Mouse (Mus musculus) forebrain, postnatal 0 days (tissue): ENCODE measurements at regions not wholly inside any gene's neighbourhood (a gene's known extent, or its start where the extent isn't known, plus 50 kb on each side); places are given as distances from the start of the nearest gene placed in this dataset.

ENCODE experiments used
- ATAC-seq: fragments of 200-750 bp; cut with Nextera tagmentation; 2 replicates; pipeline ENCODE4 v1.8.0; 2017; ENCODE audit warnings: mild to moderate bottlenecking, moderate library complexity
- DNase-seq: peaks from one replicate; pipeline ENCODE4 v3.0.0-alpha.2; 2015
- H3K27ac ChIP-seq: fragments of 300-500 bp; sonication (generic); 2 replicates; pipeline ENCODE4 v1.5.1; 2014; ENCODE audit warnings: low read depth, mild to moderate bottlenecking, antibody characterized with exemption, low read length, moderate library complexity, mixed read lengths
- H3K27me3 ChIP-seq: fragments of 300-500 bp; sonication (generic); 2 replicates; pipeline ENCODE4 v1.6.1; 2014; ENCODE audit warnings: mild to moderate bottlenecking, low read length, mixed read lengths; ENCODE audit not compliant: insufficient read depth
- H3K36me3 ChIP-seq: fragments of 300-500 bp; sonication (generic); 2 replicates; pipeline ENCODE4 v1.6.1; 2014; ENCODE audit warnings: mild to moderate bottlenecking, moderate library complexity; ENCODE audit not compliant: insufficient read depth
- H3K4me1 ChIP-seq: fragments of 300-500 bp; sonication (generic); 2 replicates; pipeline ENCODE4 v1.6.1; 2014; ENCODE audit warnings: antibody characterized with exemption; ENCODE audit not compliant: insufficient read depth
- H3K4me2 ChIP-seq: fragments of 300-500 bp; sonication (generic); 2 replicates; pipeline ENCODE4 v1.6.1; 2014; ENCODE audit warnings: low read depth, mild to moderate bottlenecking, moderate library complexity
- H3K4me3 ChIP-seq: fragments of 300-500 bp; sonication (generic); 2 replicates; pipeline ENCODE4 v1.5.1; 2014; ENCODE audit warnings: low read depth, low read length, mixed read lengths
- H3K9ac ChIP-seq: fragments of 300-500 bp; sonication (generic); 2 replicates; pipeline ENCODE4 v1.6.1; 2014; ENCODE audit warnings: mild to moderate bottlenecking
- H3K9me3 ChIP-seq: fragments of 300-500 bp; sonication (generic); 2 replicates; pipeline ENCODE4 v1.6.1; 2016; ENCODE audit warnings: low read length
- CTCF ChIP-seq: sonication (generic); IDR thresholded peaks from 2 replicates; pipeline ENCODE4 v1.5.1; 2016; ENCODE audit warnings: antibody characterized with exemption, control low read depth, low read depth
- WGBS: fragments of 180-500 bp; shearing (Covaris S2); extraction: QIAGEN DNeasy Blood & Tissue Kit; methylation state at CpG from one replicate; pipeline ENCODE4 v1.1.7; 2014; 5-methylcytosine and 5-hydroxymethylcytosine counted together

- 78% methylated on average over 4 of the region's 4 CpGs for WGBS
- no peak overlapping the region for H3K4me2 ChIP-seq
- H3K9ac ChIP-seq: no peak overlapping the region
- no peak for TF ChIP-seq CTCF
- no peak overlapping the region for H3K4me3 ChIP-seq
- no peaks in the 10 kb centered on the region for H3K9me3 ChIP-seq
- H3K27ac ChIP-seq: no peak overlapping the region
- no peak for DNase-seq
- no peaks in the 10 kb centered on the region for H3K4me1 ChIP-seq
- H3K36me3 ChIP-seq: no peaks in the 10 kb centered on the region
- no peaks in the 10 kb centered on the region for H3K27me3 ChIP-seq
- no peak for ATAC-seq
Observed at GRCm38 (mm10) chr7:95914406-95915080, 256.5 kb upstream of the Tenm4 start.

- H3K4me1 ChIP-seq: no peaks in the 10 kb centered on the region
- H3K27me3 ChIP-seq: no peaks in the 10 kb centered on the region
- H3K4me2 ChIP-seq: no peak overlapping the region
- WGBS: 77% methylated on average over 3 of the region's 3 CpGs
- H3K9ac ChIP-seq: no peak overlapping the region
- no peak overlapping the region for H3K27ac ChIP-seq
- ATAC-seq (no peak), DNase-seq (no peak)
- no peak for TF ChIP-seq CTCF
- H3K4me3 ChIP-seq: no peak overlapping the region
- H3K9me3 ChIP-seq: no peaks in the 10 kb centered on the region
- no peaks in the 10 kb centered on the region for H3K36me3 ChIP-seq
Observed at GRCm38 (mm10) chr7:95919932-95920331, 251.1 kb upstream of the Tenm4 start.

- H3K36me3 ChIP-seq: no peaks in the 10 kb centered on the region
- ATAC-seq: no peak
- no peak overlapping the region for H3K27ac ChIP-seq
- H3K4me3 ChIP-seq: no peak overlapping the region
- no peak for DNase-seq
- no peak for TF ChIP-seq CTCF
- H3K9me3 ChIP-seq: no peaks in the 10 kb centered on the region
- no peak overlapping the region for H3K4me2 ChIP-seq
- no peaks in the 10 kb centered on the region for H3K27me3 ChIP-seq
- 80% methylated on average over 2 of the region's 2 CpGs for WGBS
- no peaks in the 10 kb centered on the region for H3K4me1 ChIP-seq
- no peak overlapping the region for H3K9ac ChIP-seq
Observed at GRCm38 (mm10) chr7:95924805-95925204, 246.2 kb upstream of the Tenm4 start.

GRCm38 (mm10) chr7:95926119-95927039 lies 244.7 kb upstream of the Tenm4 start:
- Histone ChIP-seq H3K4me2 (no peak overlapping the region), H3K9ac (no peak overlapping the region), H3K27me3 (no peaks in the 10 kb centered on the region), H3K36me3 (no peaks in the 10 kb centered on the region), H3K9me3 (no peaks in the 10 kb centered on the region), H3K4me1 (no peaks in the 10 kb centered on the region), H3K4me3 (no peak overlapping the region), H3K27ac (no peak overlapping the region)
- 55% methylated on average over 6 of the region's 6 CpGs for WGBS
- peak; percentile 79 for ATAC-seq
- DNase-seq: peak; percentile 11
- no peak for TF ChIP-seq CTCF

GRCm38 (mm10) chr7:95936599-95936998 lies 234.4 kb upstream of the Tenm4 start:
- no peak overlapping the region for H3K4me2 ChIP-seq
- 77% methylated on average over 5 of the region's 5 CpGs for WGBS
- no peak overlapping the region for H3K4me3 ChIP-seq
- H3K9me3 ChIP-seq: no peaks in the 10 kb centered on the region
- DNase-seq: no peak
- no peaks in the 10 kb centered on the region for H3K36me3 ChIP-seq
- H3K27ac ChIP-seq: no peak overlapping the region
- no peaks in the 10 kb centered on the region for H3K4me1 ChIP-seq
- TF ChIP-seq CTCF: no peak
- ATAC-seq: no peak
- no peaks in the 10 kb centered on the region for H3K27me3 ChIP-seq
- no peak overlapping the region for H3K9ac ChIP-seq

GRCm38 (mm10) chr7:95943420-95943819 lies 227.6 kb upstream of the Tenm4 start:
- no peaks in the 10 kb centered on the region for H3K27me3 ChIP-seq
- no peak for TF ChIP-seq CTCF
- WGBS: 93% methylated on average over 6 of the region's 6 CpGs

GRCm38 (mm10) chr7:95952395-95952794 lies 218.7 kb upstream of the Tenm4 start:
- Histone ChIP-seq H3K4me2 (no peak overlapping the region), H3K4me3 (no peak overlapping the region), H3K4me1 (no peaks in the 10 kb centered on the region), H3K9me3 (no peaks in the 10 kb centered on the region), H3K27me3 (no peaks in the 10 kb centered on the region), H3K27ac (no peak overlapping the region), H3K36me3 (no peaks in the 10 kb centered on the region), H3K9ac (no peak overlapping the region)
- DNase-seq: no peak
- WGBS: 85% methylated on average over 2 of the region's 2 CpGs
- no peak for ATAC-seq
- no peak for TF ChIP-seq CTCF

More at GRCm38 (mm10) chr7:95943420-95943819, 227.6 kb upstream of the Tenm4 start:
- H3K4me3 ChIP-seq: no peak overlapping the region
- no peak overlapping the region for H3K4me2 ChIP-seq
- no peak overlapping the region for H3K9ac ChIP-seq
- no peaks in the 10 kb centered on the region for H3K4me1 ChIP-seq
- DNase-seq (no peak), ATAC-seq (no peak)
- H3K36me3 ChIP-seq: no peaks in the 10 kb centered on the region
- no peak overlapping the region for H3K27ac ChIP-seq
- 0 out of 2 replicates have a peak, but pooled peaks cover 4% of the 10 kb centered on the region for H3K9me3 ChIP-seq
